Mouse (Mus musculus): Measurements from ENCODE around the gene Lrrc26. TPM values are rescaled to one million over a fixed set of nuclear protein-coding genes. Genes with fewer than 3 reads are reported as not detected.
A peak's percentile ranks its signal among the peaks of the same experiment; 100 is the strongest.

Gene Lrrc26
- polyA plus RNA-seq, 1 experiment: 1.6 TPM

DNA sequence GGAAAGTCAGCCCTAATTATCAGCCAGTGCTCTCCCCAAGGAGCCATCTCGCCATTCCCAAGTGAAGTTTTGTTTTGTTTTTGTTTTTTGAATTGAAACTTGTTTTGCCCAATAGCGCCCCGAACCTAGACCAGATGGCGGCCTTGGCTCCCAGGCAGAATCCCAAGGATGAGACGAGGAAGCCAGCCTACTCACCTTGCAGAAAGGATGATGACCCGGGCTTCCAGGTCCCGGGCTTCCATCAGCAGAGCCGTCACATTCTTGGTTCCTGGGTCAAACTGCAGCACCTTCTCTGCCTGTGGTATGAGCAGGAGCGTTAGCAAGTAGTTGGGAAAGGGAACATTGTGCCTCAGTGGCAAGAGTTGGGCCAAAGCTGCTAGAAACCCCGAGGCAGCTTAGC, 20.5 kb downstream of the Lrrc26 start:
- no peaks in the 10 kb centered on the region for H3K36me3 ChIP-seq (ENCODE audit: control insufficient read depth, insufficient read depth)
- no peak for TF ChIP-seq USF1 (IDR thresholded peaks at IDR 0.05; ENCODE audit: low read depth)
- TF ChIP-seq POLR2A (IDR thresholded peaks at IDR 0.05; ENCODE audit: insufficient read length, low read depth): no peak
- no peak for TF ChIP-seq SRF (IDR thresholded peaks at IDR 0.05; ENCODE audit: control insufficient read depth, insufficient read length, low read depth)
- TF ChIP-seq MAX (IDR thresholded peaks at IDR 0.05; ENCODE audit: low read depth): no peak
- TF ChIP-seq CEBPB (IDR thresholded peaks at IDR 0.05; ENCODE audit: insufficient read depth, poor library complexity, severe bottlenecking): no peak
- TF ChIP-seq E2F4 (IDR thresholded peaks at IDR 0.05; ENCODE audit: insufficient read depth): no peak
- TF ChIP-seq TCF3 (IDR thresholded peaks at IDR 0.05; ENCODE audit: insufficient read length, low read depth): no peak
- no peak for TF ChIP-seq REST (IDR thresholded peaks at IDR 0.05; ENCODE audit: insufficient read depth, insufficient read length)
- TF ChIP-seq MYOG (IDR thresholded peaks at IDR 0.05; ENCODE audit: control insufficient read depth in 1 of 3, insufficient read depth in 1 of 3, insufficient read length in 2 of 3, low read depth in 2 of 3): no peak
- TF ChIP-seq MYOD1 (IDR thresholded peaks at IDR 0.05; ENCODE audit: control insufficient read depth in 1 of 3, insufficient read length in 2 of 3, low read depth in 2 of 3): no peak
- TF ChIP-seq TCF12 (IDR thresholded peaks at IDR 0.05; ENCODE audit: insufficient read depth, poor library complexity, severe bottlenecking): no peak
- no peak for TF ChIP-seq POLR2AphosphoS2 (IDR thresholded peaks at IDR 0.05; ENCODE audit: insufficient read length, low read depth)
- H3ac ChIP-seq (ENCODE audit: control insufficient read depth, insufficient read length): no peak overlapping the region
- no peaks in the 10 kb centered on the region for H3K79me2 ChIP-seq (ENCODE audit: control insufficient read depth, insufficient read depth)
- no peak overlapping the region for H3K4me2 ChIP-seq (ENCODE audit: low read depth)
- no peak overlapping the region for H3K4me3 ChIP-seq
- H3K27me3 ChIP-seq (ENCODE audit: control insufficient read depth, insufficient read depth, insufficient read length): peaks cover 57% of the 10 kb centered on the region

DNA sequence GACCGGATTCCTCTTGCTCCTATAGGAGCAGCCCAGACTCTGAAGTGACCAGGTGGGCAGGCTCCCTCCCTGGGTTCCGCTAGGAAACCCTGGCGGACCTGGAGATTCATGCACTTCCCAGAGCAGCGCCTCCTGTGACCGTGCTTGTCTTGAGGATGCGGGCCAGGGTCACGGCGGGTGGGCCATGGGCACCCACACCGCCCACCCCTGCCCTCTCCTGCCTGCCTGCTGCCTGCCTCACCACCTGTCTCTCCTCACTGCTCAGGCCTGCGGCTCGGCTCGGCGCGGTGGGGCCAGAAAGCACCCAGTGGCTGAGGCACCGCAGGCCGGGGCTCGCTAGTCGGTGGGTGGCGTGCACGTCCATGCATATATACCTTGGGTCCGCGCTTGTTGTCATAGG, 21.3 kb downstream of the Lrrc26 start:
- peaks cover 50% of the 10 kb centered on the region for H3K27me3 ChIP-seq (ENCODE audit: control insufficient read depth, insufficient read depth, insufficient read length)
- peak overlapping the region; percentile 12 for H3K4me2 ChIP-seq (ENCODE audit: low read depth)
- no peak overlapping the region for H3K4me3 ChIP-seq
- TF ChIP-seq POLR2A (IDR thresholded peaks at IDR 0.05; ENCODE audit: insufficient read length, low read depth): no peak
- no peak for TF ChIP-seq CEBPB (IDR thresholded peaks at IDR 0.05; ENCODE audit: insufficient read depth, poor library complexity, severe bottlenecking)
- TF ChIP-seq SRF (IDR thresholded peaks at IDR 0.05; ENCODE audit: control insufficient read depth, insufficient read length, low read depth): no peak
- TF ChIP-seq USF1 (IDR thresholded peaks at IDR 0.05; ENCODE audit: low read depth): no peak
- TF ChIP-seq E2F4 (IDR thresholded peaks at IDR 0.05; ENCODE audit: insufficient read depth): no peak
- peak in 1 of 3 experiments; percentile 37 for TF ChIP-seq MYOD1 (IDR thresholded peaks at IDR 0.05; ENCODE audit: control insufficient read depth in 1 of 3, insufficient read length in 2 of 3, low read depth in 2 of 3)
- H3K79me2 ChIP-seq (ENCODE audit: control insufficient read depth, insufficient read depth): no peaks in the 10 kb centered on the region
- H3K36me3 ChIP-seq (ENCODE audit: control insufficient read depth, insufficient read depth): no peaks in the 10 kb centered on the region
- no peak overlapping the region for H3ac ChIP-seq (ENCODE audit: control insufficient read depth, insufficient read length)

DNA sequence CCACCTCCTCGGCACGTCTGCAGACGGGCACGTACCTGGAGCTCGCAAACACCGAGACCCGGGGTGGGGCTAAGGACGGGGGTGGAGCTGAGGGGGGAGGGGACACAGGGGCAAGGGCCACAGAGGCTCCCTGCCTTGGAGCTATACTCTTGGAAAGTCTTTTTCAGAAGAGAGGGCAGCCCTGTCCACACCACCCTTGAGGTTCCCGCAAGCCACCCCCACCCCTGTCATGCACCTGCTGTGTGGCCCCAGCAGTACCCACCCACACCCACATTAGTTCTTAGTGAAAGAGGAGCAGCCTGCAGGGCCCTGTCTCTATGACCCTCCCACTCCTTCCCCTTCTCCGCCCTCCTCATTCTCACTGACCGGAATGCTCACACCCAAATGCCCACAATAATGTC, 21.8 kb downstream of the Lrrc26 start:
- H3K36me3 ChIP-seq (ENCODE audit: control insufficient read depth, insufficient read depth): no peaks in the 10 kb centered on the region
- TF ChIP-seq MYOG (IDR thresholded peaks at IDR 0.05; ENCODE audit: control insufficient read depth in 1 of 3, insufficient read depth in 1 of 3, insufficient read length in 2 of 3, low read depth in 2 of 3) (peak in 1 of 3 experiments; percentile 62), POLR2A (IDR thresholded peaks at IDR 0.05; ENCODE audit: insufficient read length, low read depth) (no peak), USF1 (IDR thresholded peaks at IDR 0.05; ENCODE audit: low read depth) (no peak), CEBPB (IDR thresholded peaks at IDR 0.05; ENCODE audit: insufficient read depth, poor library complexity, severe bottlenecking) (no peak), E2F4 (IDR thresholded peaks at IDR 0.05; ENCODE audit: insufficient read depth) (no peak), MAX (IDR thresholded peaks at IDR 0.05; ENCODE audit: low read depth) (no peak), TCF3 (IDR thresholded peaks at IDR 0.05; ENCODE audit: insufficient read length, low read depth) (no peak), REST (IDR thresholded peaks at IDR 0.05; ENCODE audit: insufficient read depth, insufficient read length) (no peak), MYOD1 (IDR thresholded peaks at IDR 0.05; ENCODE audit: control insufficient read depth in 1 of 3, insufficient read length in 2 of 3, low read depth in 2 of 3) (peak in 1 of 3 experiments; percentile 69), TCF12 (IDR thresholded peaks at IDR 0.05; ENCODE audit: insufficient read depth, poor library complexity, severe bottlenecking) (no peak)
- H3K27me3 ChIP-seq (ENCODE audit: control insufficient read depth, insufficient read depth, insufficient read length): peaks cover 54% of the 10 kb centered on the region
- peak overlapping the region; percentile 12 for H3K4me2 ChIP-seq (ENCODE audit: low read depth)
- H3K79me2 ChIP-seq (ENCODE audit: control insufficient read depth, insufficient read depth): no peaks in the 10 kb centered on the region
- H3ac ChIP-seq (ENCODE audit: control insufficient read depth, insufficient read length): no peak overlapping the region
- H3K4me3 ChIP-seq: no peak overlapping the region

DNA sequence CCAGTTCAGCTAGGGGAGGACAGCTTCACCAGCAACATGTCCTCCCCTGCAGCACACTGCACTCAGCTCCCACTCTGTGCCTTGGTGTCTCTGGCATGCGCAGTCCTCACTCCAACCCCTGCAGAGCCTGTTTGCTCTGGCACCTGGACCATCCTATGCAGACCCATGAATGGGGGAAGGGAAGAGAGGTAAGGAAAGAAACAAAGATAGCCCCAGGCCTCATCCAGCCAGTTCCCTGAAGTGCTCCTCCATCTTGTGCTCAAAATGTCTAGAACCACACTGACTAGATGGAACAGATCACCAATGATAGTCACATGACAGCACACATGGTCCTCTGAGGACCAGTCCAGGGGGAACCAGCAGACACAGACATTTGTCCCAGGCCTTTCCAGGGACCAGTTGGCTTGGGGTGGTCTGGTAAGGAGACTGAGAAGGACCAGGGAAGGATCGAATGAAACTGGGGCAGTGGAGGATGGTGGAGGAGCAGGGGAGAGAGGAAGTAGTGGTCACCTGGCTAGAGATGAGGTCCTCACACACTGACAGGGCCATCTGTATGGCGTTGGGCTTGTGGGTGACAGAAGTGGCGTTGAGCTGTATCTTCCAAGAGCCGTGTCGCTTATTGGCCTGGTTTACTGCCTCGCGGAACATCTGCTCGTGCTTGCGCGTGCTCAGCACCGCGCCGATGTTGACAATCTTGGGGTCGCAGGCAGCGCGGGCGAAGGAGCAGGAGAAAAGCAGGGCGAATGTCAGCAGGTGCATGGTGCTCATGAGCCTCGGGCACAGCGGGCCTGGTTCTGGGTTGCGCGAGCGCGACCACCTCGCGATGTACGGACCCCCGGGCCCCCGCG, 28.6 kb downstream of the Lrrc26 start:
- Histone ChIP-seq H3K4me3 (no peak overlapping the region), H3K79me2 (ENCODE audit: control insufficient read depth, insufficient read depth) (no peaks in the 10 kb centered on the region), H3K4me2 (ENCODE audit: low read depth) (no peak overlapping the region), H3K27me3 (ENCODE audit: control insufficient read depth, insufficient read depth, insufficient read length) (peaks cover 43% of the 10 kb centered on the region), H3ac (ENCODE audit: control insufficient read depth, insufficient read length) (no peak overlapping the region), H3K36me3 (ENCODE audit: control insufficient read depth, insufficient read depth) (no peaks in the 10 kb centered on the region)
- TF ChIP-seq CEBPB (IDR thresholded peaks at IDR 0.05; ENCODE audit: insufficient read depth, poor library complexity, severe bottlenecking): no peak
- TF ChIP-seq REST (IDR thresholded peaks at IDR 0.05; ENCODE audit: insufficient read depth, insufficient read length): no peak
